Mouse (Mus musculus) thymus, postnatal 25 days (tissue): ENCODE measurements at regions not wholly inside any gene's neighbourhood (a gene's known extent, or its start where the extent isn't known, plus 50 kb on each side); places are given as distances from the start of the nearest gene placed in this dataset.

Source experiments
- DNase-seq: peaks from one replicate; pipeline ENCODE4 v3.0.0; 2022

DNA sequence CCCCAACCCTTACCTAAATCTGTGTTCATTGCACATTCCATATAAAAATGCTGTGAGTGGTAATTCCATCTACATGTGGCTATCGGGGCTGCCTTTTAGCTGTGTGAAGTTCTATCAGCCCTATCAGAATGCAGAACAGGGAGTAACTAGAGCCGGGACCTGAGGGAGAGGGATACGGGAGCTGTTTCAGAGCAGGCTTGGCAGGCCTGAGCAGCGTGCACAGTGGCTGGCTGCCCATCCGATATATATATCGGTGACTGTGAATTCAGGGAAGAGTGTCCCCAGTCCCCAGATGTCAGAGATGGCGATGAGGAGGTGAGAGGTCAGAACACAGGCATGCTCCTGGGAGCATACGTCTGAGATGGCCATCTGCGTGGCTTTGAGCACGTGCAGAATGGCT, 79.0 kb downstream of the Arl4c start:
- DNase-seq: no peak

DNA sequence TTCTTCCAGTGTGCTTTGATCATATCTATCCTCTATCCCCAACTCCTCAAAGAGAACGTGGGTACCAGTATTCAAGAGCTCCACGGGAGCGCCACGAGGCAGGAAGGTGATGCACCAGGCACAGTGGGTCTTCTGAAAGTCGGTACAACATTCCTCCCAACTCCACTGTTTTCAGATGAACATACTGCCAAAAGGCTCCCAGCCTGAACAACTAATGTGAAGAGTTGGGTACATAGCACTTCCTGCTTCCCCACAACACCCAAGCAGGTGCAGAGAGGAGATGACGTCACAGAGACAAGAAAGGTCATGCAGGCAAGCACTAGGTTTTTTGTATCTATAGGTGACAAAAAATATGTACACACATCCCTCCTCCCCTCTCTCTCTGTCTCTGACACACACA, 79.7 kb downstream of the Arl4c start:
- peak; percentile 69 for DNase-seq

DNA sequence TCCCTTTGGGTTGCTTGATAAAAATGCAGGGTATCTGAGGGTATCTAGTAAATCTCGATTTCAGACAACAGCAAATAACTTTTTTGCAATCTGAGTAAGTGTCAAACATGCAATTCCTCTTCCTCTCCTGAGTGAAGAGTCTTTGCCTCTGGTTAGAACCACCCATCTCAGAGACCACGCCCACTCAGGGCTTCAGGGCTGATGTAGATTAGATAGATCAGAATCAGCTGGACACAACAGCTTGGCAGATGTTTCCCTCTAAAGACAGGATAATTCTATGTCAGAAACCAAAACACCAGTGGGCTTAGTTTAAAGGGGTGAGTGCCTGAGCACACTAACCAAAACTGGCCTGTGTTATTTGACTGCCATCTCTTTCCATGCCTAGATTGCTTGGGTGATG, 80.8 kb downstream of the Arl4c start:
- DNase-seq: peak; percentile 38

DNA sequence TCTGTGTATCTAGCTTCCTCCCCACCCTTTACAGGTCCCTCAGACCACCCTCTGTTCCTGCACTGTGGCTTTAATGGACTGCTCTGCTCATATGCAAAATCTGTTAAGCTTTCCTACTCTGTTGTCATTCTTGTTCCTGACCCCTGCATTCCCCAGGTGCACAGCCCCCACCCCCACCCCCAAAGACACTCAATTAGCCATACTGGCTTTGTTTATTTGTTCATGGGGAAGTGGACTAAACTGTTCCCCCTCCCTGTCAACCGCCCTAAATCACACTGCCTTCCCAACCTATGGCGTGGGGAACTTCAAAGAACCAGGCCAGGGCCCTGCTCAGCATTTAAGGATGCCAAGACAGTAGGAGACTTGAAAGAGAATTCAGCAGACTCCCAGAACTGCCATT, 89.0 kb downstream of the Arl4c start:
- DNase-seq: no peak

DNA sequence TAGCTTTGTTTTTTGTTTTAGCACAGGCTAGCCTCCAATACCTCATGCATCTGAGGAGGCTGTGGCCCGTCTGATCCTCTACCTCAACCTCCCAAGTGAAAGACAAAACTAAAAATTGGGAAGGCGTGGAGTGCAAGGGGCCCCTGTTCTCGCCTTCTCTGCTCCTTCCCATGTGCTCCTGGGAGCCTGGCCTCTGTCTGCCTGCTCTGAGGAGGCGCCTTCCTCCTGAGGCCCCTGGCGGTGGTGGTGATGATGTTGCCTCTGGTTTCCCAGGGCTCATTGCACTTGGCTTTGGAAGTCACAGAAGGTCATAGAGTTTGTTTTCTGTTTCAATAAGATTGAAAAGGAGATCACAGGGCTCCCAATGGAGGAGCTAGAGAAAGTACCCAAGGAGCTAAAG, 90.8 kb downstream of the Arl4c start:
- DNase-seq: peak; percentile 38

DNA sequence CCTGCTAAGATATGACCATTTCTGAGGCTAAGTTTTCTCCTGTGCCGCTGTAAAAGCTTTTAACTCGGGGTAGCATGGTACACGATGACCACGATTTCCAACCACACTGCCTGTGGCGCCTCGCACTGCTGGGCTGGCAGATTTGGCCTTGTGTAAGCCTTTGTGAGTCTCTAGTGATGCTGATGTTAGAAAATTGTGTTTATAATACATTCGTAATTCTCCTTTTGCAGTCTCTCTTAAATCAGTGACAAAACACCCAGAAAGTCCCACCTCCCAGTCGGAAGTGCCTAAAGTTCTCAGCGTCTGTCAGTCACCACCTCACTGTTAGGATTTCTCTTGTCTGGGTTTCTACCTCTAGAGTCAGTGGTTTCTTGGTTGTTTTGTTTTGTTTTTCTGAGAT, 91.2 kb downstream of the Arl4c start:
- no peak for DNase-seq

DNA sequence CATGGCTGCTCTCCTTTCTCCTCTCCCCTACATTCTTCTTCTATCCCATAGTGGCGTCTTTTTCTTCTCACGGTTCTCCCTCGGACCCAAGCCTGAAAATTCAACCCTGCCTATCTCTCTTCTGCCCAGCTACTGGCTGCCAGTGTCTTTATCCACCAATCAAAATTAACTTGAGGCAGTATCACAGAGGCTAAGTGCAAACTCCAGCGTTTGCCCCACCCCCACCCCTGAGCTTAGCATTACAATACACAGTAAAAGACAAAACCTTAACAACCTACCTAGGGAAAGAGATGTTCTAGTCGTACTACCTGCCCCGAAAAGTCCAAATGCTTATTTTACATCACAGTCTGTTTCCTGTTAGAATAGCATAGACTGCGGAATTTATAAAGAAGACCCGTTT, 93.2 kb downstream of the Arl4c start:
- no peak for DNase-seq

DNA sequence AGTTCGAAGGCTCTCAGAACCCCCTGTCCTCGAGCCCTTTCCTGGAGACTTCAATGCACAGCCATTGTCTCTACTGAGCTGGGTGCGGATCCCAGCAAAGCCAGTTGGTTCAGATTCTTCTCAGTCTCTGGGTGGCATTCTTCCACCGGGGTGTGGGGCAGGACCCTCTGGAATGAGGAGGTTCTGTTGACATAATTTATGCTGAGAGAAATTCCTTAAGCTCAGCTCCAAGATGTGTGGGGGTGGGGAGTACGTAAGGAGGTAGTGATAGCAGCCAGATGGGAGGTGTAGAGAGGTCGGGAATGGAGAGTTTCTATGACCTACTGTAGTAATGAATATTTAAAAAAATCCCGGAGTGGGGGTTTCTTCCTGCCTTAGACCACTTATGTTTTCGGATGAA, 93.8 kb downstream of the Arl4c start:
- no peak for DNase-seq

DNA sequence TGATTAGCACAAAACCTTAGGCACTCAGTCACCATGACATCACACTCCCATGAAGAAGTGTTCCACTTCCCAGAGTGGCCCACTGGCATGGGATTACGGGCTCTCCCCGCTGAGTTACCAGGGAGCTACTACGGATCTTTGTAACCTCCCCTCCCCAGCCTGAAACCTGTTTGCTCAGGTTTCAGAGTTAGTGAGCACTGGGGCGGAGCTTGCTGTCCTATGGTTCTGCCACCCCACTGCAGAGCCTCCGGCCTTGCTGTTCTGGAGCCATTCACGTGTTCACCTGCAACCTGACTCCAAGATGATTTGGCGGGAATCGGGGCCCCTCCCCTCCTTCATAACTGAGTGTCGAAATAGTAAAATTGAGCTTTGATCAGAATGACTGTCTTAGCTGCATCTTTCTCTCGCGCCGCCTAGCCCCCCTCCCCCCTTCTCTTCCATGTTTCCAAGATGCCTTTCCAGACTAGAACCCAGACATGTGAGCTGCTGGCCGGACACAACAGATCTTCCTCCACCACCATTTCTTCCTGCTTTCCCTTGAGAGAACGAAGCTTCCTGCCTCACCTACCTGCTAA, 95.8 kb upstream of the Glrp1 start:
- DNase-seq: no peak

DNA sequence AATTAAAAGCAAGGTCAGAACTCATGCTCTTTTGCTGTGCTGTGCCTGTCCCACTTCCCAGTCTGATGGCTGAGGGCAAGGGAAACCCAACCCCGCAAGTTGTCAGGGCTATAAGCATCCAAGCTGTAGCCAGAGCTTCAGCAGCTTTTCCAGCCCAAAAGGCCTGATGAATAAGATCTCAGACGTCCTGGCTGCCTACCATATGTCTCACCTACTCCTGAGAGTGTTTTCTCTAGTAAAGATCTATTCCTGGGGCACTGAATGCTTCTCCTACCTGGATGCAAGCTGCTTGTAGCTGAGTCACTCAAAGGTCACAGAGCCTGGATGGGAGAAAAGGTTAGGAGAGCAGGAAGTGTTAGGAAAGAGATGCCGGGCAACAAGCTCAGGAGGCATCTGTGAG, 92.4 kb upstream of the Glrp1 start:
- DNase-seq: no peak

DNA sequence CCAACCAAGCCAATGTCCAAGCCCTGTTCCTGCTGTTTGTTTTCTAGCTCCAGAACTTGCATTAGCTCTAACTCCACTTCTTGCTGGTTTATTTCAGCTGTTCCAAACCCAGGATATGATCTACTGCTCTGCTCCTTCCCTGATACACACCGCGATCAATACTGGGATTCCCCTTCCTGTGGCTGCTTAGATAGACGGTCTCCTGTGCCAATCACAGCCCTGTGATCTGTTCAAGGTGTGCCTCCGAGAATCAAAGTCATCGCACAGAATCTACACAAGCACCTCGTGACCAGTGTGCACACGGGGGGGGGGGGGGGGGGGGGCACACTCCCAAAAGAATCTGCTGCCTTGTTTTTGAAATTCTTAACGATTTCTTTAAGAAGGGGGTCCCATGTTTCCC, 91.9 kb upstream of the Glrp1 start:
- no peak for DNase-seq

DNA sequence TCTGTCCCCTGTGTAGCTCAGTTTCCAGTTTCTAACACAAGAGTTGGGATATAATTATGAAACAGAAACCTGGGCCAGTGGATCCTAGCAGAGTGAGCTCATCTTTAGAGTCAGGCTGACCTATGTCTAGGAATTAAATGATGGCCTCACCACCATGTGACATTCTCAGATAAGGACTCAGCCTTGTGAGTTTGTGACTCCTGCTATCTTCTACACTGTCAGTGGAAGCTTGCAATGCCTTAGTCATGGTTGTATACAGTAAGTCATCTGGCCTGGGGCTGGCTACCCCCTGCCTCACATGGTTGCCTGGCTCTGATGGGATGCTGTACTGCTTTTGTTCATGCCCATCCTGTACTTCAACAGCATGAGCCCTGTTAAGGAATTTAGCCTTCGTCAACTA, 90.3 kb upstream of the Glrp1 start:
- DNase-seq: no peak

DNA sequence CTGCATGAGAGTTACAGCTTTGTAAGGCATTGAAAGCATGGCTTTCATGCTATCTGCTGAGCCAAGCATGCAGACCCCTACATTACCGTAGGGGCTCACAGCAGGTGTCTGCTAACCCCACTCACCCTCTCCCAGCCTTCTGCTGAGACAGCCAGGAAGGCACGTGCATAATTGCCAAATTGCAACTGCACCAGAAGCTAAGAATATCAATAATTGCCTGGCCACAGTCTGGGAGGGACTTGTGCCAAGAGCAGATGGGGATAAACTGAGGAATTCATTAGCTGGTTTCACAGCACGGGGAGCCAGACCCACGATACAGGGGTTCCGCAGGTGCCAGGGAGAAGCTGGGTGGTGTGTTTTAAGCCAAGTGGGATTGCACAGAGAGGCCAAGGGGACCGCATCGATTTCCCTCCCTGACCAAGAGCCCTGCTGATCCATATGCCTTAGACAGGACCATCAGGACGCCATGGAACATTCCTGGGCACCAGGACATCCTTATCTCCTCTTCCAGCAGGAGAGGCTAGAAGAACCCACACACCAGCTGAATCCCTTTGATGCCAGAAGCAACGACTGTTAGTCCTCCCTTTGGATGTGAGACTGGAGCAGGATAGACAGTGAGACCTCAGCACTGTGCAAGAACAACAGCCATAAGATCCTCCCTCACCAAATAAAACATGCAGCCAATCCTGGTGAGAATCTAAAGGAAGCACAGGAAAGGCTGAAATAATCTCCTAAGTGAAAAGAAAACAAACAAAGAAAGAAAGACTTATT, 84.8 kb upstream of the Glrp1 start:
- DNase-seq: no peak

DNA sequence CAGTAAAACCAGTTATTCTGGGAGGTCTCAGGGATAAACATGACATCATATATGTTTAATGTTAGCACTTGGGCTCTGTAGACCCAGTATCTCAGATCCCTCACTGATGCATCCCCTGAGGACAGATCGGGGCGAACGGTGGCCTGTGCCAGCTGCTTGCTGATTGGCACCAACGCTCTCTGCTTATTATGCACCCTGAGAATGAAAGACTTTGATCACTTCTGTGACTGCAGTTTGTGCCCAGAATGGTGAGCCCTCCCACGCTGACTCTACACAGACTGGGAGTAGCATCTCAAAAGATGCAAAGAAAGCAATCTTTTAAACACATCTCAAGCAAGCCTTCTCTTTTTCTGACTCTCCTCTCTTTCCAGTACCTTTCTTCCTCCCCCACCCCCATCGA, 82.2 kb upstream of the Glrp1 start:
- DNase-seq: no peak

DNA sequence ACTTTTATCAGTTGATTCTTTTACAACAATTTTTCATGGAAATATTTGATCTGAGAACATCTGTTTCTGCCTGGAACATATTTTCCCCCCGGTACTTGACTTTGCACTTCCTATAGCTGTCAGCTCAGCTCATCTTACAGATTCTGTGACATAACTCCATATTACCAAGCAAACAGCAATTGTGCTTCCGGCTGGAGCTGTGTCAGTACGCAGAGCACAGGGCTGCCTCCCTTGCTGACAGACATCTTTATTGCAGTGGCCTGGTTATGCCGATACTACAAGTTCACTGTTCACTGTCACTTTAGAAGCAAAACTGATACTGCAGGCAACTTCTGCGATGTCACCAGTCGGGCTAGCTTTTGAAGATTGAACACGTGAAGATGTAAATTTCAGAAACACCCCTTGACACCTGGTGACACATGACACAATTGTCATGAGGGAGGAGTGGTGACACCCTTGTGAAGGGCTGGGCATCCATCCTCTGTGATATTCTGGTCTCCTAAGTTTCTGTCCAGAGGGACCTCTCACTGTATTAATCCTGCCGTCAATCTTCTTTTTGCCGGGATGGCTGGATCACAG, 81.0 kb upstream of the Glrp1 start:
- no peak for DNase-seq

DNA sequence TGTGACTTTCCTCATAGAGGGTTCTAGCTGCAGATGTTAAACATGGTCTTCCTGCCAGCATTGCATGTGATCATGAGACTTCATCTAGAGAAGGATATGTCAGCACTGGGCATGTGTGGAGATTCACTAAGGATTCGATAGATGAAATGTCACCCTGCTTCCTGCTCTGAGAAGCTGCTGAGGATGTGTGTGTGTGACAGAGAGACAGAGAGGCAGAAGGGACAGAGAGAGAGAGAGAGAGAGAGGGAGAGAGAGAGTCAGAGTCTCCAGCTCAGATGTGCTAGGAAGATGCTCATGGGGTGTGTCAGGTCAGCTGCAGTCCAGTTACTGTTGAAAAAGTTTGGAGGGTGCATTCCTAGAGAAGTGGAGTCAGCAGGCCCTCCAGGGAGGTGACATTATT, 78.9 kb upstream of the Glrp1 start:
- no peak for DNase-seq

DNA sequence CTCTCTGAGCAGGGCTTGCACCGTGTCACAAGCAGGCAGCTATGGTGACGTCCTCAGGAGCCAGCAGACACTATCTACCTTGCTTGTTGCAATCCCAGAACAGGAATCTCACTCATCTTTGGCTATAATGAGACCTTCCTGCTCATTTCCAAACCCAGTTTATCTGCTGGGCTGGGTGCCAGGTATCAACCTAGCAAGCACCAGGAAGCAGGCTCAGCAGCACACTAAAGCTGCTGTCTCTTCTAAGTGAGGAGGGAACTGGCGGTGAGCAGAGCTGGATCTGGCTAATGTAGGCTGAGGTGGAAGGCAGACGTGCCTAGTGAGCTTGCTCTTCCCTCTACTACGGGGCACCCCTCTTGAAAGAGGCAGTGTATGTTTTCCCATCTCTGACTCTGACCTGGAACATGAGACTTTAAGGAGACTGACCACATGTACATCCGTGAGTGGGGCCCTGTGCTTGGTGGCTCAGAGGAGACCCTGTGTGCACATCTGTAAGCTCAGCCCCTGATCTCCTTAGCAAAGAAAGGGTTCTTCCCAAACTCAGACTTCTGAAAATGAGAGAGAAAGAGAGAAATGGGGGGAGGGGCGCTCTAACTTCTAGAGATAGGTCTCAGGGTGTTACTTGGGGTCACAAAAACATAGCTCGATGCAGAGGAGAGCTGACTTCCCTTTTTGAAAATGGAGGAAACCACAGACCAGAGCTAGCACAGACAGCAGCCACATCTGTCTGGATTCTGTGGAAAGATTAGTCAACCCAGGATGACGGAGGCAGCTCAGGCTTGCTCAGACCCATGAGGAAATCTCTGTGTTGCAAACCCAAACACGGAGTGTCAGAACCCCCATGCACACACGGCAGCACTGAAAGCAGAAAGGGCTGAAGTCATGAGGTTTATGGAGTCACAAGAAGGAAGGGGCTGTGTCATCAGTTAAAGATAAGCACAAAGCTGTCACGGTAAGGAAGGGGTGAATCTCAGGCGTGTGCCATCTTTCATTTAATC, 77.3 kb upstream of the Glrp1 start:
- peak; percentile 50 for DNase-seq

DNA sequence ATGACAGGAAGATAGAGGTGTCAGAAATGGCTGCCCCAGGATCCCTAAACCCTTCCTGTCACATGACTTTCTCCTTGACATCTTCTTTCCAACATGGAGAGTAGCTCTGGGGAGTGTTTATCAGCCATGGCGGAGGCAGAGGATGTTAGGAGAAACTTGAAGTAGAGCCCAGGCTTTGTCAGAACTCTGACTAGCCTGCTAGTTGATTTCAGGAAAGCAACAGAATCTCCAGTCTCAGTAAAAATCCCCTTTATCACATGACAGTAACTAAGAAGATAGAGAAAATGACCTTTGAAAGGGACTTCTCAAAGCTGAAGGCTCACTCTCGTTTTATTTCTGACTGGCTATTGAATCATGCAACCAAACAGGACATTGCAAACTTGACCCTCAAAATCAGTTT, 76.3 kb upstream of the Glrp1 start:
- no peak for DNase-seq

DNA sequence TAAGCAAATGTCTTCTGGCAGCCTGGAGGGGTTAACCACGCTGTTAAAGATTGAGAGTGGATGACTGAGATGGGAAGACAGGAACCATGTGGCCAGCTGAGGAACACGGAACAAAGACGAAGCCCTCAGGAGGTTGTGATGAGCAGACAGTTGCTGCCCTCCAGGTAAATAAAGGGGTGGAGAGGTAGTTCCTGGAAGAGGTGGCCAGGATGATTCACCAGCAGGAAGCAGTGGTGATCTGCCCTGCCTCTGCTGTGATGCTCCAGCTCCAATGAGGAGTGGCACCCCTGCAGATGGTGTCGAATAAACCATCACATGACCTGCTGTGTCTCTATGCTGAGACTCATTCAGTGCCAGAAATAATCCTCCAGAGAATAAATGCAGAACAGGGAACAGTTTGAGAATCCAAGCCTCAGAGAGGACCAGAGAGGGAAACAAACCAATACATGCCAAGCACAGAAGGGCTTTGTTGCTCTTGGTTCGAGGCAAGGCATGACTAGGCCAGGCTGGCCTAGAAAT, 74.7 kb upstream of the Glrp1 start:
- DNase-seq: no peak

DNA sequence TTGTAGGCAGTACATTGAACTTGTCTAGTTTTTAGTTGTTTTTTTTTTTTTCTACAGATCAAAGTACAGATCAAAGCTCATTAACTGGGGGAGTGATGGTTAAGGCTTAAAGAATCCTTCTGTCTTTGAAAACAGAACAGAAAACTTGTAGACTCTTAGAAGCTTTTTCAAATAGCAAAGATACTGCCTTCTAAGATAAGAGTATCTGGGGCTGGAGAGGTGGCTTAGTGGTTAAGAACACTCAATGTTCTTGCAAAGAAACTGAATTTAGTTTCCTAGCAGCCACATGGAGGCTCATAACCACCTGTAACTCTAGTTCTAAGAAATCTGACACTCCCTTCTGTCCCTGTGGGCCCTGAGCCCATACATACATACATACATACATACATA, 68.4 kb upstream of the Glrp1 start:
- no peak for DNase-seq

DNA sequence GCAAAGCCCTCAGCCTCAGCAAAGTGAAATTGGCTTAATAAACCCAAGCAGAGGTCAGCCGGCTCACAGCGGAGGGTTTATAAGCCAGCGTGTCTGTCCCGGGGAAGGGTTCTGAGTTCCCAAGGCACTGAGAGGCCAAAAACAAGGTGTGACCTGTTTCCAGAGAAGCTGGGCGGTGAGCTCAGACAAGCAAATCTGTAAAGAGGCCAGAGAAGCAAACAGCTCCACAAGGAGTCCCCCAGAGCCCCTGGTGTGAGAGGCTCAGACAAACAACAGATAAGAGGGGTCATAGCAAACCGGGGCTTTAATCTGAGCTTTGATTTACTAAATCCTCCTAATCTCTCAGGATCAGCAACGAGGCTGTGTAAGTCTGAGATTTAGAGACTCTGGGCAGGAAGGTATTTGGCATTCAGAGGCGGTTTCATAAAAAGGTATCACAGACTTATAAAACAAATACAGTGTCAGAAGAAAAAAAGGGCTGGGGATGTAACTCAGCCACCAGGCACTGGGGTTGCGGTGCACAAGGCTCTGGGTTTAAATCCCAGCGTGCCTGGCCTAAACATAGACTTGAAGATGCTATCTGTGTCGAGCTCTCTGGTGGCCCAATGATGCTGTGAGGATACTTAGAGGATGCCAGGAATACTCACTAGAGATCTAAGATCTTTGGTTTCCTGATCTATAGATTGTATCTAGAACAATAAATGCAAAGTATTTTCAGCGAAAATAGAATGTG, 67.8 kb upstream of the Glrp1 start:
- DNase-seq: no peak

DNA sequence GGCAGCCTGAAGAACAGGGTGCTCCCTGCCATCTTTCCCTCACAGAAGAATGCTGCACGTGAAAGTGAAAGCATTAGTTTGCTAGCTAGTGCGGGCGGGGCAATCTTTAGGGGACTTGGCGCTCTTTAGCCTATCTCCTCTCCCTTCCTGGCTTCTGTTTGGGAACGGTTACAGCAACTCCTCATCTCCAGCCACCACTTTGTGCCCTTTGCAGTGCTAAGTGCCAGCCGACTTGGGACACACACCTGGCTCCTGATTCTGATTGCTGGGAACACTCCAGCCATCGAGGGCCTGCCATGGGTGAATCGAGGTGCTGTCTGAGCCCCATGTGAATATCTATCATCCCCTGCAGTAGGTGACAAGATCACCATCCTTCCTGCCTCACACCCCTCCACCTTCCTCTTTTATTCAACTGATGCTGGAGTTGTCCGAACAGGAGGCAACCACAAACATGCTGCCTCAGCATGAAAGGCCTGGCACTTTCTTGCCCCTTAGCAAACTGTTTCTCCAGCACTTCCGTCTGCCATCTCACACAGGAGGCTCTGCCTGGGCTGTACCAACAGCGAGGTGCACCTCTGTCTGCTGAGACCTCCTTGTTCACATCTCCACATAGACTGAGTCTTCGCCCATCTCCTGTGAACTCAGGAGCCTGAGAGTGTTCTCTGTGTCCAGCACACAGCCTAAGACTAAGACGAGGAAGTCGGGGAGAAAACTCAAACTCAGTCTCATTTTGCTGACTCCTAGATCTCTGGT, 66.2 kb upstream of the Glrp1 start:
- peak; percentile 66 for DNase-seq
